Mouse (Mus musculus) neural tube, embryonic 14.5 days (tissue): ENCODE results near the gene Slc9a1. TPM values are rescaled to one million over a fixed set of nuclear protein-coding genes. Genes with fewer than 3 reads are reported as not detected.
A peak's percentile ranks its signal among the peaks of the same experiment; 100 is the strongest.

Source experiments
- ATAC-seq: fragments of 200-750 bp; cut with Nextera tagmentation; 2 replicates; pipeline ENCODE4 v1.8.0; 2017; ENCODE audit warnings: low read depth, mild to moderate bottlenecking, moderate TSS enrichment, moderate library complexity
- H3K27ac ChIP-seq: fragments of 300-500 bp; sonication (generic); 2 replicates; pipeline ENCODE4 v1.5.1; 2014; ENCODE audit warnings: low read depth, mild to moderate bottlenecking, control low read depth, low read length, moderate library complexity, mixed read lengths
- H3K27me3 ChIP-seq: fragments of 300-500 bp; sonication (generic); 2 replicates; pipeline ENCODE4 v1.6.1; 2014; ENCODE audit warnings: low read length; ENCODE audit not compliant: control insufficient read depth, insufficient read depth
- H3K36me3 ChIP-seq: fragments of 300-500 bp; sonication (generic); 2 replicates; pipeline ENCODE4 v1.6.1; 2014; ENCODE audit warnings: low read length, mixed read lengths; ENCODE audit not compliant: control insufficient read depth, insufficient read depth
- H3K4me1 ChIP-seq: fragments of 300-500 bp; sonication (generic); 2 replicates; pipeline ENCODE4 v1.6.1; 2014; ENCODE audit warnings: low read length; ENCODE audit not compliant: control insufficient read depth, insufficient read depth
- H3K4me2 ChIP-seq: fragments of 300-500 bp; sonication (generic); 2 replicates; pipeline ENCODE4 v1.6.1; 2014; ENCODE audit warnings: mild to moderate bottlenecking, low read depth, low read length, control low read depth
- H3K4me3 ChIP-seq: fragments of 300-500 bp; sonication (generic); 2 replicates; pipeline ENCODE4 v1.5.1; 2014; ENCODE audit warnings: low read depth, low read length, control low read depth, mixed read lengths
- H3K9ac ChIP-seq: fragments of 300-500 bp; sonication (generic); replicated peaks from 2 replicates; pipeline ENCODE4 v1.6.1; 2014; ENCODE audit warnings: low read depth, mild to moderate bottlenecking, control low read depth, low read length, mixed read lengths
- H3K9me3 ChIP-seq: fragments of 300-500 bp; sonication (generic); 2 replicates; pipeline ENCODE4 v1.6.1; 2016; ENCODE audit warnings: low read length; ENCODE audit not compliant: control insufficient read depth
- WGBS: fragments of 180-500 bp; shearing (Covaris S2); extraction: QIAGEN DNeasy Blood & Tissue Kit; methylation state at CpG from one replicate; pipeline ENCODE4 v1.1.7; 2014; 5-methylcytosine and 5-hydroxymethylcytosine counted together
- microRNA-seq: library from miRNA; unstranded; fragments of <30 nt; microRNA quantifications from one replicate; pipeline ENCODE4, GENCODE M21; 2016
- polyA plus RNA-seq: library from polyadenylated mRNA; unstranded; fragments of >200 nt; fragmentation: Nextera tagmentation; extraction: Ambion mirVana; gene quantifications from 2 replicates; pipeline ENCODE4 v1.2.1, GENCODE M21; 2014

Slc9a1 gene
- polyA plus RNA-seq, 1 experiment from 2014 or later, result 8.0 TPM

- no peaks in the 10 kb centered on the region for H3K9me3 ChIP-seq
- no peak overlapping the region for H3K9ac ChIP-seq
- H3K27me3 ChIP-seq, result no peaks in the 10 kb centered on the region
- no peak overlapping the region for H3K4me3 ChIP-seq
- H3K36me3 ChIP-seq, result no peaks in the 10 kb centered on the region
- no peaks in the 10 kb centered on the region for H3K4me1 ChIP-seq
- no peak for ATAC-seq
- WGBS, result 58% methylated on average over 6 of the region's 6 CpGs
- no peak overlapping the region for H3K4me2 ChIP-seq
- H3K27ac ChIP-seq, result no peak overlapping the region
These were observed 93.7 kb downstream of the Slc9a1 start for GRCm38 (mm10) chr4:133463184-133463583.

GRCm38 (mm10) chr4:133468080-133468479 is 98.6 kb downstream of the Slc9a1 start:
- ATAC-seq, result no peak; the same call in 1 of the 2 replicates
- Histone ChIP-seq H3K27ac (no peak overlapping the region), H3K9me3 (no peaks in the 10 kb centered on the region), H3K4me3 (peak overlapping the region; percentile 39), H3K9ac (peak overlapping the region; percentile 51), H3K36me3 (no peaks in the 10 kb centered on the region), H3K4me2 (peak overlapping the region; percentile 91), H3K4me1 (no peaks in the 10 kb centered on the region), H3K27me3 (no peaks in the 10 kb centered on the region; the same call in 1 of the 2 replicates)
- WGBS, result under 1% methylated on average over 25 of the region's 27 CpGs

- 11% methylated on average over 12 of the region's 12 CpGs for WGBS
- Histone ChIP-seq H3K9me3 (no peaks in the 10 kb centered on the region), H3K27me3 (no peaks in the 10 kb centered on the region; the same call in 1 of the 2 replicates), H3K27ac (no peak overlapping the region), H3K4me2 (no peak overlapping the region), H3K9ac (no peak overlapping the region), H3K4me3 (no peak overlapping the region), H3K36me3 (no peaks in the 10 kb centered on the region), H3K4me1 (no peaks in the 10 kb centered on the region)
- ATAC-seq, result no peak
These were observed 99.6 kb downstream of the Slc9a1 start for GRCm38 (mm10) chr4:133469122-133469521.

GRCm38 (mm10) chr4:133471135-133471821 is 101.8 kb downstream of the Slc9a1 start:
- H3K4me2 ChIP-seq, result no peak overlapping the region
- no peaks in the 10 kb centered on the region for H3K9me3 ChIP-seq
- no peak overlapping the region for H3K4me3 ChIP-seq
- H3K36me3 ChIP-seq, result no peaks in the 10 kb centered on the region
- no peak overlapping the region for H3K9ac ChIP-seq
- H3K4me1 ChIP-seq, result no peaks in the 10 kb centered on the region
- no peak for ATAC-seq
- no peaks in the 10 kb centered on the region; the same call in 1 of the 2 replicates for H3K27me3 ChIP-seq
- 83% methylated on average over 7 of the region's 7 CpGs for WGBS
- no peak overlapping the region for H3K27ac ChIP-seq

Small RNA genes within 50 kb of the gene (microRNA-seq; reads per million reads assigned to microRNA genes)
- gene Mir5122, result not detected

Other genes with a start within 250 kb of the Slc9a1 start
- gene Wasf2, start 239.2 kb upstream of the Slc9a1 start, polyA plus RNA-seq, result 18.5 and 19.6 TPM in 2 replicates
- gene Cd164l2, start 157.6 kb upstream of the Slc9a1 start, polyA plus RNA-seq, result 0.82 and 2.0 TPM in 2 replicates
- 2.4 and 2.5 TPM in 2 replicates for gene Gpr3, start 157.2 kb upstream of the Slc9a1 start, polyA plus RNA-seq
- gene Map3k6, start 128.9 kb upstream of the Slc9a1 start, polyA plus RNA-seq, result 2.6 and 2.9 TPM in 2 replicates
- gene Sytl1, start 106.6 kb upstream of the Slc9a1 start, polyA plus RNA-seq, result 0.12 and 0.21 TPM in 2 replicates
- gene Tmem222, start 91.9 kb upstream of the Slc9a1 start, polyA plus RNA-seq, result 114 and 118 TPM in 2 replicates
- 22.3 and 24.5 TPM in 2 replicates for gene Wdtc1, start 16.2 kb upstream of the Slc9a1 start, polyA plus RNA-seq
- gene Tent5b, start 110.4 kb downstream of the Slc9a1 start, polyA plus RNA-seq, result 0.18 TPM in 1 of 2 replicates, not detected in the other
- 9.5 and 11.2 TPM in 2 replicates for gene Trnp1, start 128.8 kb downstream of the Slc9a1 start, polyA plus RNA-seq
- 0.20 and 0.58 TPM in 2 replicates for gene Kdf1, start 149.3 kb downstream of the Slc9a1 start, polyA plus RNA-seq
- 180 and 192 TPM in 2 replicates for gene Nudc, start 176.3 kb downstream of the Slc9a1 start, polyA plus RNA-seq
- not detected in 2 replicates for gene Nr0b2, start 183.7 kb downstream of the Slc9a1 start, polyA plus RNA-seq
- 6.4 and 6.7 TPM in 2 replicates for gene Gpatch3, start 205.0 kb downstream of the Slc9a1 start, polyA plus RNA-seq
- gene Gpn2, start 214.7 kb downstream of the Slc9a1 start, polyA plus RNA-seq, result 17.0 and 18.8 TPM in 2 replicates
- gene Sfn, start 232.5 kb downstream of the Slc9a1 start, polyA plus RNA-seq, result 1.4 TPM in 2 replicates